Mouse (Mus musculus) kidney, embryonic 16.5 days (tissue): ENCODE measurements at regions not wholly inside any gene's neighbourhood (a gene's known extent, or its start where the extent isn't known, plus 50 kb on each side); places are given as distances from the start of the nearest gene placed in this dataset.

Source experiments
- ATAC-seq: fragments of 200-750 bp; cut with Nextera tagmentation; 2 replicates; pipeline ENCODE4 v1.8.0; 2017; ENCODE audit warnings: moderate TSS enrichment; ENCODE audit not compliant: low FRiP score, low TSS enrichment
- H3K27ac ChIP-seq: fragments of 300-500 bp; sonication (generic); 2 replicates; pipeline ENCODE4 v1.5.1; 2014; ENCODE audit warnings: low read length
- H3K27me3 ChIP-seq: fragments of 300-500 bp; sonication (generic); 2 replicates; pipeline ENCODE4 v1.6.1; 2014; ENCODE audit warnings: low read length, control low read depth, mixed read lengths; ENCODE audit not compliant: insufficient read depth
- H3K36me3 ChIP-seq: fragments of 300-500 bp; sonication (generic); 2 replicates; pipeline ENCODE4 v1.6.1; 2014; ENCODE audit warnings: low read length, control low read depth, mixed read lengths; ENCODE audit not compliant: insufficient read depth
- H3K4me1 ChIP-seq: fragments of 300-500 bp; sonication (generic); 2 replicates; pipeline ENCODE4 v1.6.1; 2014; ENCODE audit warnings: low read length, control low read depth, mixed read lengths; ENCODE audit not compliant: insufficient read depth
- H3K4me2 ChIP-seq: fragments of 300-500 bp; sonication (generic); replicated peaks from 2 replicates; pipeline ENCODE4 v1.6.1; 2014; ENCODE audit warnings: low read depth, low read length
- H3K4me3 ChIP-seq: fragments of 300-500 bp; sonication (generic); 2 replicates; pipeline ENCODE4 v1.5.1; 2014; ENCODE audit warnings: mild to moderate bottlenecking, low read length
- H3K9ac ChIP-seq: fragments of 300-500 bp; sonication (generic); replicated peaks from 2 replicates; pipeline ENCODE4 v1.6.1; 2014; ENCODE audit warnings: low read length
- H3K9me3 ChIP-seq: fragments of 300-500 bp; sonication (generic); 2 replicates; pipeline ENCODE4 v1.6.1; 2016; ENCODE audit warnings: low read length, control low read depth
- WGBS: fragments of 180-500 bp; shearing (Covaris S2); extraction: QIAGEN DNeasy Blood & Tissue Kit; methylation state at CpG from one replicate; pipeline ENCODE4 v1.1.7; 2014; 5-methylcytosine and 5-hydroxymethylcytosine counted together

DNA sequence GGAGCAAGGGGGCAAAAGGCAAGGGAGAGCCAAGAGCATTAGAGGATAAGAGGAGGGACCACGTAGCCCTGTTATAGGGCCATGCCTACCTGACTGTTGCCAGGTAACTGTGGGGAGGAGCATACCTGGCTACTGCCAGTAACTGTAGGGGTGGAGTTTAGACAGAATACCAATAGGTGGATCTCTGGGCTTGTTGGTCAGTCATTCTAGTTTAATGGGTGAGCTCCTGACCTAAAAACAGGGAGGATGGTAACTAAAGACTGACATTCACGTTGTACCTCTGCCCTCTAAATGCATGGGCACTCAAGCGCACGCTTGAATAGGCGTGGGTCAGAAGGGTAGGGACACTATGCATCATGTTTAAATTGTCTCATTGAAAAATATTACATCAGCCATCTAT, 165.8 kb upstream of the Plekha5 start:
- ATAC-seq, result peak; percentile 87
- WGBS, result 48% methylated on average over 5 of the region's 5 CpGs
- H3K4me1 ChIP-seq, result no peaks in the 10 kb centered on the region; the same call in 1 of the 2 replicates

DNA sequence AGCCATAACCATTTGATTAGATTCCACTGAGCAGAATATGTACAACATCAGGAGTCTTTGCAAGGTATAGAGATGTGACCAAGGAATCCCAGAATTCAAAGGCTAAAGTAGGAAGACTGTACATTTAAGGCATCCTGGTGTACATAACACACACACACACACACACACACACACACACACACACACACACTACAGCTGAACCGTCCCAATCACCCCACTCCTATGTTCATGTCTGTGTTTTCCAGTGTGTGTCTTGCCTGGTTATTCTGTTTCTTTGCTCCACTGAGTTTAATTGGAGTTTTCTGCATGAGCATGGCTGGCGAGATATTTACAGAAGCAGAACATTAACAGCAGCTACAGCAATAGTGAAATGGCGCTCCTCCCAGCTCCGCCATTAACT, 172.3 kb upstream of the Plekha5 start:
- H3K9ac ChIP-seq, result no peak overlapping the region
- no peaks in the 10 kb centered on the region for H3K36me3 ChIP-seq
- WGBS, result 64% methylated on average over 4 of the region's 4 CpGs
- H3K4me2 ChIP-seq, result no peak overlapping the region
- no peaks in the 10 kb centered on the region for H3K4me1 ChIP-seq
- no peak overlapping the region for H3K27ac ChIP-seq
- peak; percentile 67; the same call in 1 of the 2 replicates for ATAC-seq
- no peak overlapping the region for H3K4me3 ChIP-seq
- H3K9me3 ChIP-seq, result no peaks in the 10 kb centered on the region
- no peaks in the 10 kb centered on the region for H3K27me3 ChIP-seq

More for the DNA sequence above, 165.8 kb upstream of the Plekha5 start:
- H3K9me3 ChIP-seq, result no peaks in the 10 kb centered on the region
- H3K4me2 ChIP-seq, result no peak overlapping the region
- H3K9ac ChIP-seq, result no peak overlapping the region
- no peak overlapping the region for H3K4me3 ChIP-seq
- no peak overlapping the region for H3K27ac ChIP-seq
- H3K36me3 ChIP-seq, result no peaks in the 10 kb centered on the region
- H3K27me3 ChIP-seq, result no peaks in the 10 kb centered on the region

DNA sequence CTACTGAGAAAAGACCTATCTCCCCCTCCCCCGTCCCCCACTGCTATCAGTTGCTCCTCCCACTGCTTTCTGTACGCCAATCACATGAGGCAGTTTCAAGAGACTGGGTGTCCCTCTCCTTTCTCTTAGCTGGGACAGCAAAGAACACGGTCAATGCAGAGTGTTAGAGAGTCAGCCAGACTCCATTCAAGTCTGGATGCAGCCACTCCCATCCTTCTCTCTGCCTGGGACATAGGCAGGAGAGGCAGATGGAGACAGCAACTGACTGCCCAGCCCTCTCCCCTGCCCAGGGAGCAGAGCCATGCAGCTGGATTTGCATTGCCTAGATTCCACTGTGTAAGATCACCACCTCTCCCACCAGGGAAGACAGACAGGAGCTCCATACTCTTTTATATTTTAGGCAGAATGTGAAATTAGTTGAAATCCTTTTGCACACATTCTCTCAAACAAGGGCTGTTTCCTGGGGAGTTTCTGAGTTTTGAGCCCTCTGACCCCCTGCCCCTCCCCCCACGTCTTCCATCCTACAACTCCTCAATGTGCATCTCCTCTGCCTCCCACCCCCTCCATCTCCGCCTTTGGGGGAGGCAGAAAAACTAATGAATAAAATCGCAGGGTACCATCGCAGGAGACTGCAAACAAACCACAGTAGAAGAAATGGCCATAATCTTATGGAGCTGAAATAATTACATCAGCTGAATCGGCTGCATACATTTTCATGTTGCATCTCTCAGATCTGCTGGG, 180.3 kb upstream of the Plekha5 start:
- no peak overlapping the region for H3K9ac ChIP-seq
- H3K9me3 ChIP-seq, result no peaks in the 10 kb centered on the region
- WGBS, result 42% methylated on average over 8 of the region's 8 CpGs
- H3K4me3 ChIP-seq, result no peak overlapping the region
- H3K4me1 ChIP-seq, result no peaks in the 10 kb centered on the region
- ATAC-seq, result no peak
- H3K4me2 ChIP-seq, result no peak overlapping the region
- no peaks in the 10 kb centered on the region for H3K36me3 ChIP-seq
- no peaks in the 10 kb centered on the region for H3K27me3 ChIP-seq
- H3K27ac ChIP-seq, result no peak overlapping the region

DNA sequence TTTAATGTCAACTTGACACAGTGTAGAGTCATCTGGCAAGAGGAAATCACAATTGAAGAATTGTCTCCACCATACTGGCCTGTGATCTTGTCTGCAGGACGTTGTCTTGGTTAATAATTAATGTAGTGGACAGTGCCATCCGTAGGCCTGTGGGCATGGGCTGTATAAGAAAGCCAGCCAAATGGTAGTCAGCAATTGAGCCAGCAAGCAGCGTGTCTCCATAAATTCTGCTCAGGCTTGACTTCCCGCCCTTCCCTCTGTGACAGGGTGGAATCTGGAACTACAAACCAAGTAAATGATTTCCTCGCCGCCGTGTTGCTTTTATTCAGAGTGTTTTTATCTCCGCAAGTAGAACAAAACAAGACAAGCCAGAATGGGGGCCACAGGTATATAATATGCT, 184.5 kb upstream of the Plekha5 start:
- Histone ChIP-seq H3K9ac (no peak overlapping the region), H3K36me3 (no peaks in the 10 kb centered on the region), H3K4me2 (no peak overlapping the region), H3K27ac (no peak overlapping the region), H3K9me3 (no peaks in the 10 kb centered on the region), H3K4me1 (no peaks in the 10 kb centered on the region), H3K27me3 (no peaks in the 10 kb centered on the region), H3K4me3 (no peak overlapping the region)
- 36% methylated on average over 8 of the region's 8 CpGs for WGBS
- peak; percentile 91 for ATAC-seq

GRCm38 (mm10) chr6:140231537-140231936, 190.3 kb upstream of the Plcz1 start:
- no peak overlapping the region for H3K4me2 ChIP-seq
- no peaks in the 10 kb centered on the region for H3K9me3 ChIP-seq
- 86% methylated on average over 4 of the region's 4 CpGs for WGBS
- no peaks in the 10 kb centered on the region for H3K4me1 ChIP-seq
- no peaks in the 10 kb centered on the region for H3K36me3 ChIP-seq
- H3K9ac ChIP-seq, result no peak overlapping the region
- no peak for ATAC-seq
- no peak overlapping the region for H3K27ac ChIP-seq
- no peak overlapping the region for H3K4me3 ChIP-seq
- H3K27me3 ChIP-seq, result no peaks in the 10 kb centered on the region

GRCm38 (mm10) chr6:140229295-140229694, 188.0 kb upstream of the Plcz1 start:
- Histone ChIP-seq H3K27ac (no peak overlapping the region), H3K9ac (no peak overlapping the region), H3K36me3 (no peaks in the 10 kb centered on the region), H3K4me2 (no peak overlapping the region), H3K9me3 (no peaks in the 10 kb centered on the region), H3K27me3 (no peaks in the 10 kb centered on the region), H3K4me3 (no peak overlapping the region), H3K4me1 (no peaks in the 10 kb centered on the region)
- no peak for ATAC-seq
- 62% methylated on average over 9 of the region's 9 CpGs for WGBS

GRCm38 (mm10) chr6:140228741-140229140, 187.5 kb upstream of the Plcz1 start:
- WGBS, result 68% methylated on average over 7 of the region's 7 CpGs
- H3K4me2 ChIP-seq, result no peak overlapping the region
- H3K4me1 ChIP-seq, result no peaks in the 10 kb centered on the region

DNA sequence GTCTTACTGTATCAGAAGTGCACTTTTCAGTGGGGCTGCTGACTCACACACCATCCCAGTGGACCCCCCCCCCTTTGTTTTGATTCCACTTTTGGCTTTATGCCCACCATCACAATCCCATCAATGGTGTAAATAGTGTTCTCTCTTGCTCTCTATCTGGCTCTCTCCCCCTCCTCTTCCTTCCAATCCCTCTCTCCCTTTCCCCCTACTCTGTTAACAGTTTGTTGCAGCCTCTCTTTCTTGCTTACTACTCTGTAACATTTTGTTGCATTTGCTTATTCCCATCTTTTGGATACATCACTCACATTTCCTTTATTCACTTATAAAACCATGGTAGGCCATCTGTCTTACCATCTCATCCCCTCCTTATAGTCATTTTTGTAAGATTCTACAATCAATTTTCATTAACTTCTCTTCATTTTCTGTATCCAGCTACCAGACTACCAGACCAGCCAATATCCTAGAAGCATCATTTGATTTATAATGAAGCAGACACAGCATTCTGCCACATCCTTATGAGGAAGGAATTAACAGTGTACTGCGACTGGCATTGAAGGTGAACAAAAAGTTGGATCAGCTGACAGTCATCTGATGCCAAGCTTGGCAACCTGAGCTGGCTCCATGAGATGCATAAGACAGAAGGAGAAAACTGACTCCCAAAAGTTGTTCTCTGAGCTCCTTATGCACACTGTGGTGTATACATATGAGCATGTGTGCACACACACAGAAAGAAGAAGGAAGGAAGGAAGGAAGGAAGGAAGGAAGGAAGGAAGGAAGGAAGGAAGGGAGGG, 181.5 kb upstream of the Plcz1 start:
- H3K4me2 ChIP-seq, result no peak overlapping the region
- no peak overlapping the region for H3K4me3 ChIP-seq
- no peaks in the 10 kb centered on the region for H3K4me1 ChIP-seq
- H3K27me3 ChIP-seq, result no peaks in the 10 kb centered on the region
- H3K36me3 ChIP-seq, result no peaks in the 10 kb centered on the region
- ATAC-seq, result no peak
- no peak overlapping the region for H3K9ac ChIP-seq
- peaks cover 3% of the 10 kb centered on the region for H3K9me3 ChIP-seq
- 59% methylated on average over 1 of the region's 1 CpGs for WGBS
- H3K27ac ChIP-seq, result no peak overlapping the region

More at GRCm38 (mm10) chr6:140228741-140229140, 187.5 kb upstream of the Plcz1 start:
- Histone ChIP-seq H3K4me3 (no peak overlapping the region), H3K36me3 (no peaks in the 10 kb centered on the region), H3K27me3 (no peaks in the 10 kb centered on the region), H3K27ac (no peak overlapping the region), H3K9me3 (no peaks in the 10 kb centered on the region), H3K9ac (no peak overlapping the region)
- ATAC-seq, result no peak

- Histone ChIP-seq H3K4me3 (no peak overlapping the region), H3K9me3 (peaks cover 3% of the 10 kb centered on the region), H3K4me2 (no peak overlapping the region), H3K36me3 (no peaks in the 10 kb centered on the region), H3K27me3 (no peaks in the 10 kb centered on the region), H3K4me1 (no peaks in the 10 kb centered on the region), H3K9ac (no peak overlapping the region), H3K27ac (no peak overlapping the region)
- no peak for ATAC-seq
- 64% methylated on average over 5 of the region's 5 CpGs for WGBS
These were observed 180.5 kb upstream of the Plcz1 start for GRCm38 (mm10) chr6:140221653-140222272.

DNA sequence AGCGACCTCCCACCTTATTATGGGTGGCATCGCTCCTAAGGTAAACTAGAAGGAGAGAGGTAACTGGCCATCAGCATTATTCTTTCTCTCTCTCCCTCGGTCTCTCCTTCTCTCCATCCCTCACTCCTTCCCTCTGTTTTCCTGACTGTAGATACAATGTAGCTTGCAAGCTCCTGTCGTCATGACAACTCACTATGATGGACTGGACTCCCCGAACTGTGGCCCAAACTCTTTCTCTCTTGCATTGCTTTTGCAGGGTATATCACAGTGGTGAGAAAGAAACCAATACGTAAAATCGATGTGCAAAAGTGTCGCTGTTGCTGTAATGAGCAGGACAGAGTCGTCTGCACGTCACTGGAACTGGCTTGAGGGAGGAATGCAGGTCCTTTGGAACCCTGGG, 177.5 kb upstream of the Plcz1 start:
- H3K9me3 ChIP-seq, result peaks cover 3% of the 10 kb centered on the region
- 86% methylated on average over 10 of the region's 10 CpGs for WGBS
- H3K4me2 ChIP-seq, result no peak overlapping the region
- H3K27me3 ChIP-seq, result no peaks in the 10 kb centered on the region
- no peak overlapping the region for H3K9ac ChIP-seq
- H3K4me3 ChIP-seq, result no peak overlapping the region
- ATAC-seq, result no peak
- no peak overlapping the region for H3K27ac ChIP-seq
- no peaks in the 10 kb centered on the region for H3K4me1 ChIP-seq
- H3K36me3 ChIP-seq, result no peaks in the 10 kb centered on the region
